Mouse (Mus musculus) heart, embryonic 13.5 days (tissue): ENCODE results near the gene Ecm2. TPM values are rescaled to one million over a fixed set of nuclear protein-coding genes. Genes with fewer than 3 reads are reported as not detected.

Experiments used
- ATAC-seq: fragments of 200-750 bp; cut with Nextera tagmentation; 2 replicates; pipeline ENCODE4 v1.8.0; 2017; ENCODE audit warnings: moderate TSS enrichment; ENCODE audit not compliant: insufficient number of reproducible peaks, low FRiP score, low TSS enrichment; ENCODE audit errors: extremely low read depth
- H3K27ac ChIP-seq: fragments of 300-500 bp; sonication (generic); replicated peaks from 2 replicates; pipeline ENCODE4 v1.5.1; 2015; ENCODE audit warnings: moderate library complexity, mild to moderate bottlenecking, inconsistent platforms
- H3K27me3 ChIP-seq: fragments of 300-500 bp; sonication (generic); replicated peaks from 2 replicates; pipeline ENCODE4 v1.6.1; 2015; ENCODE audit warnings: mild to moderate bottlenecking, inconsistent platforms
- H3K36me3 ChIP-seq: fragments of 300-500 bp; sonication (generic); 2 replicates; pipeline ENCODE4 v1.6.1; 2015; ENCODE audit warnings: mild to moderate bottlenecking, inconsistent platforms
- H3K4me1 ChIP-seq: fragments of 300-500 bp; sonication (generic); 2 replicates; pipeline ENCODE4 v1.6.1; 2015; ENCODE audit warnings: inconsistent platforms
- H3K4me2 ChIP-seq: fragments of 300-500 bp; sonication (generic); 2 replicates; pipeline ENCODE4 v1.6.1; 2015; ENCODE audit warnings: inconsistent platforms, mild to moderate bottlenecking, moderate library complexity
- H3K4me3 ChIP-seq: fragments of 300-500 bp; sonication (generic); 2 replicates; pipeline ENCODE4 v1.5.1; 2015; ENCODE audit warnings: moderate library complexity, mild to moderate bottlenecking, inconsistent platforms
- H3K9ac ChIP-seq: fragments of 300-500 bp; sonication (generic); 2 replicates; pipeline ENCODE4 v1.6.1; 2015; ENCODE audit warnings: inconsistent platforms, mild to moderate bottlenecking, moderate library complexity
- H3K9me3 ChIP-seq: fragments of 300-500 bp; sonication (generic); 2 replicates; pipeline ENCODE4 v1.6.1; 2016; ENCODE audit warnings: inconsistent platforms
- WGBS: fragments of 180-500 bp; shearing (Covaris S2); methylation state at CpG from one replicate; pipeline ENCODE4 v1.1.7; 2015; ENCODE audit warnings: mixed read lengths; 5-methylcytosine and 5-hydroxymethylcytosine counted together
- polyA plus RNA-seq: library from polyadenylated mRNA; unstranded; fragments of >200 nt; fragmentation: Nextera tagmentation; extraction: Ambion mirVana; gene quantifications from 2 replicates; pipeline ENCODE4 v1.2.1, GENCODE M21; 2015

Gene Ecm2
- 2.7 and 3.2 TPM in 2 replicates for polyA plus RNA-seq

GRCm38 (mm10) chr13:49504510-49504909 is at the start of gene Ecm2:
Gene Ecm2, plus strand, starts transcription at chr13:49504810.
- Histone ChIP-seq H3K9ac (no peak within 1 kb of the TSS), H3K4me1 (peaks cover 13% of the 10 kb centered on the region), H3K27ac (peak within 1 kb of the TSS; percentile 50; the same call in 1 of the 2 replicates), H3K27me3 (no peaks in the 10 kb centered on the region), H3K4me2 (peak within 1 kb of the TSS; percentile 33), H3K9me3 (no peaks in the 10 kb centered on the region), H3K36me3 (no peaks in the 10 kb centered on the region), H3K4me3 (peak within 1 kb of the TSS; percentile 21; the same call in 1 of the 2 replicates)
- WGBS: 70% methylated on average over 4 of the region's 4 CpGs
- ATAC-seq: no peak

DNA sequence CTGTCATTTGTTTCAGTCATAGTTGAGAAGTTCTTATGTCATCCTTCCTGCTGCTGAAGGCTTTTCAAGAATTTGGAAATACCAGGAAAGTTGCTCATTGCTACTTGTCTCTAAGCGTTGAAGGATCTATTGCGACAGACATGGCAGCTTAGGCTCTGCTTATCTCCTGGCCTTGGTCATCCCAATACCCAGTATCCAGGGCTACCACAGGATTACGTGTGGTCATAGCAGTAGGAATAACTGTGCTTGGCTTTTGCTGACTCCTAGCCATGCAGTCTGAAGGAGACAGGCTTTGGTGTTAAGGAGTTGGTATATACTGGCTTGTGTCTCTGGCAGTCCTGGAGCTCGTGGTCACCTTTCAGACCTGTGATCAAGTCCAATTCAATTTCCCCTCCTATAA is 44.3 kb upstream of the Ecm2 start:
- no peak overlapping the region for H3K27ac ChIP-seq
- no peaks in the 10 kb centered on the region for H3K4me1 ChIP-seq
- no peaks in the 10 kb centered on the region for H3K9me3 ChIP-seq
- no peak overlapping the region for H3K4me2 ChIP-seq
- no peak overlapping the region for H3K9ac ChIP-seq
- H3K27me3 ChIP-seq: no peaks in the 10 kb centered on the region
- H3K36me3 ChIP-seq: peaks cover 82% of the 10 kb centered on the region
- WGBS: 78% methylated on average over 4 of the region's 4 CpGs
- no peak for ATAC-seq
- H3K4me3 ChIP-seq: no peak overlapping the region

GRCm38 (mm10) chr13:49460692-49461414 is 43.8 kb upstream of the Ecm2 start:
- ATAC-seq: no peak
- WGBS: 77% methylated on average over 5 of the region's 5 CpGs
- H3K27ac ChIP-seq: no peak overlapping the region

GRCm38 (mm10) chr13:49461458-49462132 is 43.0 kb upstream of the Ecm2 start:
- no peak overlapping the region for H3K4me2 ChIP-seq
- no peak overlapping the region for H3K9ac ChIP-seq
- H3K36me3 ChIP-seq: peaks cover 85% of the 10 kb centered on the region
- H3K27me3 ChIP-seq: no peaks in the 10 kb centered on the region
- no peak overlapping the region for H3K4me3 ChIP-seq
- WGBS: 79% methylated on average over 15 of the region's 15 CpGs
- ATAC-seq: no peak
- no peaks in the 10 kb centered on the region for H3K4me1 ChIP-seq
- no peaks in the 10 kb centered on the region for H3K9me3 ChIP-seq
- no peak overlapping the region for H3K27ac ChIP-seq

More at GRCm38 (mm10) chr13:49460692-49461414, 43.8 kb upstream of the Ecm2 start:
- H3K4me3 ChIP-seq: no peak overlapping the region
- H3K4me1 ChIP-seq: no peaks in the 10 kb centered on the region
- no peak overlapping the region for H3K4me2 ChIP-seq
- H3K27me3 ChIP-seq: no peaks in the 10 kb centered on the region
- H3K9ac ChIP-seq: no peak overlapping the region
- H3K36me3 ChIP-seq: peaks cover 86% of the 10 kb centered on the region
- H3K9me3 ChIP-seq: no peaks in the 10 kb centered on the region

GRCm38 (mm10) chr13:49462921-49463320 is 41.7 kb upstream of the Ecm2 start:
- ATAC-seq: no peak
- Histone ChIP-seq H3K9me3 (no peaks in the 10 kb centered on the region), H3K36me3 (peaks cover 74% of the 10 kb centered on the region), H3K9ac (no peak overlapping the region), H3K27me3 (no peaks in the 10 kb centered on the region), H3K27ac (no peak overlapping the region), H3K4me2 (no peak overlapping the region), H3K4me1 (peaks cover 4% of the 10 kb centered on the region), H3K4me3 (no peak overlapping the region)
- WGBS: 88% methylated on average over 2 of the region's 2 CpGs

DNA sequence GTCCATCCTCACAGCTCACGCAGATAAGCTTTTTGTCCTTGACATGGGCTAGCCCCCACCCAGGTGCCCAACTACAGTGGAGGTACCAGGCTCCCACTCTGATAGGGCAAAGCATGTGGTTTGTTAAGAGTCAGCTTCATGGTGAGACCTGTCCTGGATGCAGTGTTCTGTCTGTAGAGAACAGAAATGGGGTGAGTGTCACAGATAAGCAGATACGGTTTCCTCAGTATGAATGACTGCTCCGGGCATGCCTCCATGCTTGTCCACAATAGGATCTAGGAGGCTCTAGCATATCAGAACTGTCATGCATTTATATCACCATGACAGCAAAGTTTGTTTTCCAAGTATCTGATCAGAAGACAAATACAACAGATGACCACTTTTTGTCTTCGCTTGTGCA is 38.7 kb upstream of the Ecm2 start:
- WGBS: 84% methylated on average over 4 of the region's 4 CpGs
- Histone ChIP-seq H3K27ac (no peak overlapping the region), H3K4me2 (no peak overlapping the region), H3K9ac (no peak overlapping the region), H3K36me3 (peaks cover 49% of the 10 kb centered on the region), H3K9me3 (no peaks in the 10 kb centered on the region), H3K4me3 (no peak overlapping the region), H3K27me3 (no peaks in the 10 kb centered on the region), H3K4me1 (peaks cover 13% of the 10 kb centered on the region)
- ATAC-seq: no peak

DNA sequence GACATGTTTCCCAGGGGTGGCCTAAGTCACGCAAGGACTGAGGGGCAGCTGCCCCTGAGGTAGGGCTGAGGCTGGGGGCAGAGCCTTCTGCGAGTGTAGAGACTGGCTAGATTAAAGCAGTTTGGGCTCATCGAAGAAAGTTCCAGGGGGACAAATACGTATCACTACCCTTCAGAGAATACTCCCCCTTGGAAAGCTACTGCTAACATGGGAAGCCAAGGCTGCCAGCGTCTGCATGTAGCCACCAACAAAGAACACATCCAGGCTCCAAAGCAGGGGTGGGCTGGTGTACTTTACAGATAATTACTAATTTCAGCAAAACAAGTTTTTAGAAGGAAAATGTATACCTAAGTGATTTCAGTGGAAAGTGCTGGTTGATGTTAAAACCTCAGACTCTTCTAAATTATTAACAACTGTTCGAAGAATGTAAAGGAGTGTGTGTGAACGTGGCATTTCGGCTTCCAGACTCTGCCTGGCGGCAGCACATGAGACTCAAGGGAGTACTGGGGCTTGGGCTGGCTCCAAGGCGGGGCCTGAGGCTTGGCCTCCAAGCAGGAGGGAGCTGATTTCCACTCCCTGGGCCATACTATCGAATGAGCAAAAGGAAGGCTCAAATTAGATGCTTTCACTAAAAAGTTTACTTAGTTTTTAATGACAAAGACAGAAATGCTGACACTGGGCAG is 38.1 kb upstream of the Ecm2 start:
- no peaks in the 10 kb centered on the region for H3K9me3 ChIP-seq
- H3K36me3 ChIP-seq: peaks cover 42% of the 10 kb centered on the region
- peaks cover 15% of the 10 kb centered on the region for H3K4me1 ChIP-seq
- no peak overlapping the region for H3K4me3 ChIP-seq
- 72% methylated on average over 11 of the region's 11 CpGs for WGBS
- H3K27ac ChIP-seq: peak overlapping the region; percentile 29
- H3K4me2 ChIP-seq: no peak overlapping the region
- H3K9ac ChIP-seq: no peak overlapping the region
- no peak for ATAC-seq
- H3K27me3 ChIP-seq: no peaks in the 10 kb centered on the region

- no peaks in the 10 kb centered on the region for H3K27me3 ChIP-seq
- no peak for ATAC-seq
- WGBS: 74% methylated on average over 2 of the region's 2 CpGs
Measured at GRCm38 (mm10) chr13:49467585-49467984, 37.0 kb upstream of the Ecm2 start.

DNA sequence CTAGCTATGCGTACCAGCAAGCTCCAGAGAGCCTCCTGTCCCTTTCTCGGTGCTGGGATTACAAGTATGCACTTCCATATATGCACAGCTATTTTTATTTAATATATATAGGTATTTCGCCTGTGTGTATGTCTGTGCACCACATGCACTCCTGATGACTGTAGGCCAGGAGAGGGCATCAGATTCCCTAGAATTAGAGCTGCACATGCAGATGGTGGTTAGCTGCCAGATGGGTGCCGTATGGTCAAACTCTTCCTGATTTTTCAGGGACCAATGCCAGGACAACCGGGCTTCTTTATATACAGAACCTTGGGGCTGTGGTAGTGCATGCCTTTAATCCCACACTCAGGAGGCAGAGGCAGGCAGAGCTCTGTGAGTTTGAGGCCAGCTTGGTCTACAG is 35.6 kb upstream of the Ecm2 start:
- no peaks in the 10 kb centered on the region for H3K9me3 ChIP-seq
- no peak overlapping the region for H3K4me3 ChIP-seq
- 87% methylated on average over 5 of the region's 5 CpGs for WGBS
- no peak overlapping the region for H3K27ac ChIP-seq
- H3K27me3 ChIP-seq: no peaks in the 10 kb centered on the region
- no peak overlapping the region for H3K9ac ChIP-seq
- H3K36me3 ChIP-seq: peaks cover 21% of the 10 kb centered on the region
- H3K4me1 ChIP-seq: peaks cover 15% of the 10 kb centered on the region
- no peak overlapping the region for H3K4me2 ChIP-seq
- ATAC-seq: no peak

More at GRCm38 (mm10) chr13:49467585-49467984, 37.0 kb upstream of the Ecm2 start:
- Histone ChIP-seq H3K4me2 (no peak overlapping the region), H3K9ac (no peak overlapping the region), H3K9me3 (no peaks in the 10 kb centered on the region), H3K36me3 (peaks cover 32% of the 10 kb centered on the region), H3K4me1 (peaks cover 15% of the 10 kb centered on the region), H3K4me3 (no peak overlapping the region), H3K27ac (no peak overlapping the region)

GRCm38 (mm10) chr13:49470319-49470718 is 34.3 kb upstream of the Ecm2 start:
- Histone ChIP-seq H3K36me3 (peaks cover 8% of the 10 kb centered on the region), H3K9me3 (no peaks in the 10 kb centered on the region), H3K9ac (no peak overlapping the region), H3K4me2 (no peak overlapping the region), H3K27me3 (no peaks in the 10 kb centered on the region), H3K4me3 (no peak overlapping the region), H3K27ac (no peak overlapping the region), H3K4me1 (peaks cover 15% of the 10 kb centered on the region)
- 75% methylated on average over 4 of the region's 4 CpGs for WGBS
- no peak for ATAC-seq

GRCm38 (mm10) chr13:49470806-49471205 is 33.8 kb upstream of the Ecm2 start:
- Histone ChIP-seq H3K27ac (no peak overlapping the region), H3K4me3 (no peak overlapping the region), H3K9ac (no peak overlapping the region), H3K9me3 (no peaks in the 10 kb centered on the region), H3K4me1 (peaks cover 15% of the 10 kb centered on the region), H3K27me3 (no peaks in the 10 kb centered on the region), H3K4me2 (no peak overlapping the region), H3K36me3 (peaks cover 3% of the 10 kb centered on the region)
- ATAC-seq: no peak
- WGBS: 61% methylated on average over 4 of the region's 4 CpGs
